Mouse (Mus musculus) granulocyte monocyte progenitor cell, adult 5-6 weeks (primary cell): Measurements from ENCODE around the gene Gm9046. TPM values are rescaled to one million over a fixed set of nuclear protein-coding genes. Genes with fewer than 3 reads are reported as not detected.
"Not testable (repeated sequence)": the region's sequence is repeated elsewhere in the genome, so short reads cannot be mapped to it uniquely, and the experiment has no call there.

Experiments
- ATAC-seq: replicated peaks from 2 replicates; pipeline ENCODE4 v1.8.0; 2016; ENCODE audit warnings: mild to moderate bottlenecking, moderate TSS enrichment, inconsistent platforms; ENCODE audit not compliant: poor library complexity, severe bottlenecking
- total RNA-seq, 2 experiments: library from RNA; stranded (forward) in 1 of 2; stranded (reverse) in 1 of 2; fragments of 200-712, 200-1000 nt in 1 of 2; fragments of >200 nt in 1 of 2; fragmentation: Nextera tagmentation in 1 of 2; gene quantifications; 2 replicates each; pipeline ENCODE4 v1.2.3; 2014 to 2017

The Gm9046 gene
- not detected in 2 replicates for total RNA-seq (2014; fragmentation: Nextera tagmentation)
- not detected in 2 replicates for total RNA-seq (2017)

- ATAC-seq = not testable (repeated sequence)
Observed at GRCm38 (mm10) chr10:118343155-118343554, at the start of gene Gm9046. Gene Gm9046 (minus strand): TSS chr10:118343255.

- ATAC-seq = peak; percentile 100
Observed at GRCm38 (mm10) chr10:118370443-118370842, 27.4 kb upstream of the Gm9046 start.

- ATAC-seq = no peak
Observed at GRCm38 (mm10) chr10:118369518-118369917, 26.5 kb upstream of the Gm9046 start.

GRCm38 (mm10) chr10:118354005-118354404 is 10.9 kb upstream of the Gm9046 start, which contains the start of gene Gm9049:
Gene Gm9049 (minus strand): TSS chr10:118354105.
- not testable (repeated sequence) for ATAC-seq

- not testable (repeated sequence) for ATAC-seq
Observed at GRCm38 (mm10) chr10:118348579-118348978, 5.5 kb upstream of the Gm9046 start, which contains the start of gene Gm9048. Gene Gm9048 (minus strand): TSS chr10:118348679.

GRCm38 (mm10) chr10:118337731-118338130 is 5.3 kb downstream of the Gm9046 start, which contains the start of gene Gm9045:
Gene Gm9045 (minus strand): TSS chr10:118337831.
- ATAC-seq = not testable (repeated sequence)

- ATAC-seq = not testable (repeated sequence)
Observed at GRCm38 (mm10) chr10:118332308-118332707, 10.7 kb downstream of the Gm9046 start, which contains the start of gene Gm9044. Gene Gm9044 (minus strand): TSS chr10:118332408.

- not testable (repeated sequence) for ATAC-seq
Observed at GRCm38 (mm10) chr10:118326869-118327268, 16.2 kb downstream of the Gm9046 start, which contains the start of gene Gm9040. Gene Gm9040 (minus strand): TSS chr10:118326969.

GRCm38 (mm10) chr10:118319024-118319423 is 24.0 kb downstream of the Gm9046 start:
- ATAC-seq = peak; percentile 96

- ATAC-seq = 0 out of 2 replicates have a peak, but pooled peaks have one; percentile 33
Observed at GRCm38 (mm10) chr10:118302133-118302532, 40.9 kb downstream of the Gm9046 start.

- no peak for ATAC-seq
Observed at GRCm38 (mm10) chr10:118294938-118295337, 48.1 kb downstream of the Gm9046 start, which contains the start of gene Iltifb. Gene Iltifb (minus strand): TSS chr10:118295038.

Other genes with a start within 250 kb of the Gm9046 start
- gene Mdm1, start 201.4 kb downstream of the Gm9046 start, total RNA-seq (2014; fragmentation: Nextera tagmentation) = 11.8 and 13.8 TPM in 2 replicates
- 33.8 and 47.5 TPM in 2 replicates for gene Mdm1, start 201.4 kb downstream of the Gm9046 start, total RNA-seq (2017)
- not detected in 2 replicates for gene Il22, start 138.3 kb downstream of the Gm9046 start, total RNA-seq (2014; fragmentation: Nextera tagmentation)
- not detected in 2 replicates for gene Il22, start 138.3 kb downstream of the Gm9046 start, total RNA-seq (2017)
- gene Gm32717, start 102.5 kb downstream of the Gm9046 start, total RNA-seq (2014; fragmentation: Nextera tagmentation) = not detected in 2 replicates
- 0.09 and 0.31 TPM in 2 replicates for gene Gm32717, start 102.5 kb downstream of the Gm9046 start, total RNA-seq (2017)
- not detected in 2 replicates for gene Gm32802, start 84.6 kb downstream of the Gm9046 start, total RNA-seq (2014; fragmentation: Nextera tagmentation)
- gene Gm32802, start 84.6 kb downstream of the Gm9046 start, total RNA-seq (2017) = 0.09 and 0.31 TPM in 2 replicates
- gene Iltifb, start 48.2 kb downstream of the Gm9046 start, total RNA-seq (2014; fragmentation: Nextera tagmentation) = not detected in 2 replicates
- gene Iltifb, start 48.2 kb downstream of the Gm9046 start, total RNA-seq (2017) = not detected in 2 replicates
- gene Gm9040, start 16.3 kb downstream of the Gm9046 start, total RNA-seq (2014; fragmentation: Nextera tagmentation) = not detected in 2 replicates
- not detected in 2 replicates for gene Gm9040, start 16.3 kb downstream of the Gm9046 start, total RNA-seq (2017)
- not detected in 2 replicates for gene Gm9044, start 10.8 kb downstream of the Gm9046 start, total RNA-seq (2014; fragmentation: Nextera tagmentation)
- not detected in 2 replicates for gene Gm9044, start 10.8 kb downstream of the Gm9046 start, total RNA-seq (2017)
- not detected in 2 replicates for gene Gm9045, start 5.4 kb downstream of the Gm9046 start, total RNA-seq (2014; fragmentation: Nextera tagmentation)
- gene Gm9045, start 5.4 kb downstream of the Gm9046 start, total RNA-seq (2017) = 0.17 TPM in 1 of 2 replicates, not detected in the other
- gene Gm9048, start 5.4 kb upstream of the Gm9046 start, total RNA-seq (2014; fragmentation: Nextera tagmentation) = not detected in 2 replicates
- not detected in 2 replicates for gene Gm9048, start 5.4 kb upstream of the Gm9046 start, total RNA-seq (2017)
- not detected in 2 replicates for gene Gm9049, start 10.8 kb upstream of the Gm9046 start, total RNA-seq (2014; fragmentation: Nextera tagmentation)
- gene Gm9049, start 10.8 kb upstream of the Gm9046 start, total RNA-seq (2017) = 0.17 TPM in 1 of 2 replicates, not detected in the other
- gene Ifng, start 97.8 kb upstream of the Gm9046 start, total RNA-seq (2014; fragmentation: Nextera tagmentation) = not detected in 2 replicates
- not detected in 2 replicates for gene Ifng, start 97.8 kb upstream of the Gm9046 start, total RNA-seq (2017)